In genomic region chr19:43729296-43730036, GRCm38 (mm10) we compare ENCODE assay signal across 7 mouse cellular contexts. TPM values are rescaled to one million over a fixed set of nuclear protein-coding genes. Genes with fewer than 3 reads are reported as not detected.
DNase-seq lines count a peak whose midpoint lies in the region; ATAC-seq lines count a peak whose summit lies in the region.

No protein-coding gene starts in this region.

- peak overlapping the region; percentile 33 for H3K4me3 ChIP-seq in heart, embryonic 11.5 days (ENCODE audit: low read depth, low read length)
- peak overlapping the region; percentile 10 for H3K4me3 ChIP-seq in limb, embryonic 15.5 days

- peak; percentile 7 for DNase-seq in ovary, postnatal 10 days (ENCODE audit: low spot score)
- no peak for DNase-seq in ovary, adult 18-20 months (ENCODE audit: low spot score)
- peak; percentile 69 for DNase-seq in thymus, postnatal 0 days (ENCODE audit: low spot score)
- DNase-seq in cerebellum, postnatal 14 days, result no peak
- DNase-seq in cerebellum, postnatal 4 days (ENCODE audit: low spot score in 2 of 2), result no peak

- WGBS in heart, embryonic 11.5 days (ENCODE audit: insufficient replicate concordance), result 28% methylated on average over 22 of the region's 22 CpGs
- 55% methylated on average over 22 of the region's 22 CpGs for WGBS in limb, embryonic 15.5 days

- peaks cover 8% of the 10 kb centered on the region; the same call in 1 of the 2 replicates for H3K27me3 ChIP-seq in heart, embryonic 11.5 days (ENCODE audit: control insufficient read depth, insufficient read depth, low read length)
- no peaks in the 10 kb centered on the region for H3K27me3 ChIP-seq in limb, embryonic 15.5 days

- no peaks in the 10 kb centered on the region for H3K4me1 ChIP-seq in heart, embryonic 11.5 days (ENCODE audit: control insufficient read depth, insufficient read depth, low read length)
- H3K4me1 ChIP-seq in limb, embryonic 15.5 days, result no peaks in the 10 kb centered on the region

- ATAC-seq in heart, embryonic 11.5 days (replicated peaks; ENCODE audit: insufficient number of reproducible peaks, low FRiP score, low TSS enrichment), result no peak; the same call in 1 of the 2 replicates
- no peak for ATAC-seq in limb, embryonic 15.5 days (ENCODE audit: insufficient number of reproducible peaks, low FRiP score, low TSS enrichment, low read depth)

- H3K36me3 ChIP-seq in heart, embryonic 11.5 days (ENCODE audit: control insufficient read depth, insufficient read depth, low read length), result peaks cover 15% of the 10 kb centered on the region
- peaks cover 56% of the 10 kb centered on the region for H3K36me3 ChIP-seq in limb, embryonic 15.5 days

- H3K9me3 ChIP-seq in heart, embryonic 11.5 days (replicated peaks; ENCODE audit: control insufficient read depth, low read length), result no peaks in the 10 kb centered on the region
- no peaks in the 10 kb centered on the region for H3K9me3 ChIP-seq in limb, embryonic 15.5 days

- H3K27ac ChIP-seq in heart, embryonic 11.5 days (ENCODE audit: low read depth, low read length), result 0 out of 2 replicates have a peak overlapping the region, but pooled peaks have one; percentile 10
- H3K27ac ChIP-seq in limb, embryonic 15.5 days, result no peak overlapping the region

- H3K9ac ChIP-seq in heart, embryonic 11.5 days (ENCODE audit: low read depth, low read length), result peak overlapping the region; percentile 23; the same call in 1 of the 2 replicates
- no peak overlapping the region for H3K9ac ChIP-seq in limb, embryonic 15.5 days

- H3K4me2 ChIP-seq in heart, embryonic 11.5 days, result peak overlapping the region; percentile 56
- H3K4me2 ChIP-seq in limb, embryonic 15.5 days, result peak overlapping the region; percentile 23

RNA-seq across cellular contexts. Expression of gene Cutc, which starts 23.3 kb away (rescaled TPM):
- 8.6 and 10.9 TPM in 2 replicates for polyA plus RNA-seq in heart, embryonic 11.5 days (2014; fragmentation: Nextera tagmentation; extraction: Ambion mirVana)
- polyA plus RNA-seq in limb, embryonic 15.5 days (2015; fragmentation: Nextera tagmentation; extraction: Ambion mirVana), result 13.6 and 13.7 TPM in 2 replicates
- 25.4 and 26.5 TPM in 2 replicates for polyA plus RNA-seq in thymus, postnatal 0 days (2015; fragmentation: Nextera tagmentation; extraction: Ambion mirVana)

RNA-seq across cellular contexts. Expression of gene Cox15, which starts 23.3 kb away (rescaled TPM):
- 8.8 and 10.4 TPM in 2 replicates for polyA plus RNA-seq in heart, embryonic 11.5 days (2014; fragmentation: Nextera tagmentation; extraction: Ambion mirVana)
- polyA plus RNA-seq in limb, embryonic 15.5 days (2015; fragmentation: Nextera tagmentation; extraction: Ambion mirVana), result 9.3 and 10.4 TPM in 2 replicates
- 8.7 and 9.8 TPM in 2 replicates for polyA plus RNA-seq in thymus, postnatal 0 days (2015; fragmentation: Nextera tagmentation; extraction: Ambion mirVana)

RNA-seq across cellular contexts. Expression of gene Entpd7, which starts 40.0 kb away (rescaled TPM):
- 9.1 and 10.6 TPM in 2 replicates for polyA plus RNA-seq in heart, embryonic 11.5 days (2014; fragmentation: Nextera tagmentation; extraction: Ambion mirVana)
- polyA plus RNA-seq in limb, embryonic 15.5 days (2015; fragmentation: Nextera tagmentation; extraction: Ambion mirVana), result 9.9 and 11.5 TPM in 2 replicates
- 8.9 and 11.2 TPM in 2 replicates for polyA plus RNA-seq in thymus, postnatal 0 days (2015; fragmentation: Nextera tagmentation; extraction: Ambion mirVana)

RNA-seq across cellular contexts. Expression of gene Abcc2, which starts 52.5 kb away (rescaled TPM):
- 0.03 and 0.04 TPM in 2 replicates for polyA plus RNA-seq in heart, embryonic 11.5 days (2014; fragmentation: Nextera tagmentation; extraction: Ambion mirVana)
- polyA plus RNA-seq in limb, embryonic 15.5 days (2015; fragmentation: Nextera tagmentation; extraction: Ambion mirVana), result 0.03 TPM in 1 of 2 replicates, not detected in the other
- not detected in 2 replicates for polyA plus RNA-seq in thymus, postnatal 0 days (2015; fragmentation: Nextera tagmentation; extraction: Ambion mirVana)

RNA-seq across cellular contexts. Expression of gene Slc25a28, which starts 54.8 kb away (rescaled TPM):
- 5.7 and 9.5 TPM in 2 replicates for polyA plus RNA-seq in heart, embryonic 11.5 days (2014; fragmentation: Nextera tagmentation; extraction: Ambion mirVana)
- 13.5 and 13.9 TPM in 2 replicates for polyA plus RNA-seq in limb, embryonic 15.5 days (2015; fragmentation: Nextera tagmentation; extraction: Ambion mirVana)
- polyA plus RNA-seq in thymus, postnatal 0 days (2015; fragmentation: Nextera tagmentation; extraction: Ambion mirVana), result 17.1 and 19.3 TPM in 2 replicates

Comparison
In these comparisons a context has a peak if more than half of its experiments do, and no peak if none do; other contexts are left out.
1. DNase-seq: peak in ovary, postnatal 10 days (single experiment) and thymus, postnatal 0 days (single experiment); none in ovary, adult 18-20 months (single experiment), cerebellum, postnatal 14 days (0 of 2) and cerebellum, postnatal 4 days (0 of 2).